Mouse (Mus musculus): ENCODE results near the gene 1700034J05Rik.
A peak's percentile ranks its signal among the peaks of the same experiment; 100 is the strongest.

The 1700034J05Rik gene

DNA sequence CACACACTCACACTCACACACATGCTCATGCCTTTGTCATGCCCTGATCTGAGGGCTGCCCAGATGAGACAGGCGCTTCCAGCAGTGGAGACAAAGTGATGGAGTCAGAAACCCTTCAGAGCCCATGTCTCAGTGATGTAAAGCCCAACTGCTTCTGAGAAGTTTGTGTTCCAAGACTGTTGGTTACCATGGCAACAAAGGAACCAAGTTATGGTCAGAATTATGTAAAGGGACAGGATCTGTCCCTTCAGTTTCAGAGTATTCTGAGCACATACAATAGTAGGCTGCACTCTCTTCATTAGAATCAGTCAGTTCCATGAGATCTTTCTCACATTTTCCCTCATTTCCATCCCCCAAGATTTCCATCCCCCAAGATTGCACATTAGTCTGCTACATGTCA lies at the start of gene 1700034J05Rik:
Gene 1700034J05Rik, minus strand, starts transcription at position 165 of the 400 bp plus-strand sequence.
- DNase-seq = no peak

DNA sequence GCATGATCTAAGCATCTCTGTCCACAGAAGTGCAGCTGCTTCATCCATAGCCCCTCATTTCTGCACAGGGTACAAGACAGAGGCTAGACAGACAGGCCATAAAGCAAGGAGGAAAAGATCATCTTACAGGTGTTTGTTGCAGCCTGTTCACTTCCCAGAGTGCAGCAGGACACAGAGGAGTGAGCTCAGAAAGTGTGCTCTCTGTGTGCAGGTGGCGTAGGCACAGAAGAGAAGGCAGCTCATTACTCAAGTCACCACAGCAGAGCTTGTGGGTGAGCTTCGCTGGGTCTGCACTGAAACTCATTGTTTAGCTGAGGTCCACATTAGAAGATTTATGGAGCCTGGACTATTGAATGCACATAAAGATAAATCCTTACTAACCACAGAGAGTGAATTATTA lies 45.5 kb upstream of the 1700034J05Rik start:
- no peak for DNase-seq

DNA sequence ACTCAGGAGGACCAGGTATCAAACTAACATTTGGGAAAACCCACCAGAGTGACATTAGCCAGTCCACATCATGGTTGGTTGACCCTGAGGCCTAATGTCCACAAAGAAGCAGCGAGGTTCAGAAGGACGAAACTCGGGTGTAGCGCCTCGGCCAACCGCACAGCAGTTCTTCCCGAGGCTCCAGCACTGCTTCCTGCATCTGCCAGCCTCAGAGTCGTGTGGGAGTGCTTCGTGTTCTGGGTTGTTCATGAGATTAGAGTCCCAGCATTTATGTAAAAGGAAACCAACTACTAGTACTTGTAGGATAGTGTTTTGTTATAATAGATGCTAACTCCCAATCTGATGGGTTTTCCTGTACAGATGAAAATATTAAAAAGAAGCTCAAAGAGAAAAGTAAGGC lies 45.1 kb upstream of the 1700034J05Rik start:
- no peak for DNase-seq

DNA sequence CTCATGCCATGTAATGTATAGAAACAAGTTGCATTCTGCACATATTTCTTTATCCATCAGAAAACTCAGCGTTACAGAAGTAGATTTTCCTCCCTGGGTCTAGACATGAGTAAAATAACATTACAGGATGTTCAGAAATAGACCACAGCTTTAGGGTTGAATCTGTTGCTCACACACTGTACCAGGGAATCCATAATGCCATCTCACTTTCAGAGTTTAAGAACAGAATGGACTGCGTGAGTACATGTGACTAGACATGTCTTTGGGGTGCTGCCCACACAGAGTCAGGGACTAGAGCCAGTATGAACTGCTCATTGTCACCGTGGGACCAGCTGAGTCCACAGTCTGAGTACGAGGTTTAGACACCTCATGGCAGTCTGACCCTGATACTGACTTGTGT lies 44.5 kb upstream of the 1700034J05Rik start:
- DNase-seq = no peak

DNA sequence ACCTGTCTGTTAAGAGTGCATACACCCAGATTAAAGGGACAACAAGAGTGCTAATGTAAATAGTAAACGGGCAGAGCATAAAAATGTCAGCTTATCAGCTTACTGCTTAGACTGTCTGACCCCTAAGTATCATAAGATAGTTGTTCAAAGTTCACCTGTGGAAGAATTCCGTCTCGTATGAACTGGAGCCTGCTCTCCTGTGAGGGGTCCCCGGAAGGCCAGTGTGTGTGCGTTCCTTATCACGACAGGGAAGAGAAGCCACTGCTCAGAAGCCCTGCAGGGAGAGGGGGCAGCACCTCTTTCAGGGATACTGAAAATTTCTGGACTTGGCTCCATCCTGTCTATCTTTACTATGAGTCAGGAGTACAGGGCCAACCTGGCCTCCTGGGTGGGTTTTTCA lies 42.8 kb upstream of the 1700034J05Rik start:
- no peak for DNase-seq

DNA sequence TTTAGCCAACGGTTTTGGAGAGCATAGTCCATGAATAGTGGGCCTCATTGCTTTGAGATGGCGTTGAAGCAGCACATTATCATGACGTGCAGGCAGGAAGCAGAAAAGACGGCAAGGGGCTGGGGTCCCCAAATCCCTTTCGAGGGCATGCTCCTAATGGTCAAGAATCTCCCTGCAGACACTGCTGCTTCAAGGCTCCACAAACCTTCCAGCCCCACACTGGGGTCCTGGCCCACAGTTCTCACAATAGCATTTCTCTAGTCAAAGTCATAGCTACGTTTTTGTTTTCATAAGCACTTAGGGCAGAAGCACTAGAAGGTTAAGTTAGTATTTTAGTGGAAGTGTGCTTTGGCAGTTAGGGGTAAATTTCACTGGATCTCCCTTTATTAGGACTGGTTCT lies 41.7 kb upstream of the 1700034J05Rik start:
- DNase-seq = no peak

DNA sequence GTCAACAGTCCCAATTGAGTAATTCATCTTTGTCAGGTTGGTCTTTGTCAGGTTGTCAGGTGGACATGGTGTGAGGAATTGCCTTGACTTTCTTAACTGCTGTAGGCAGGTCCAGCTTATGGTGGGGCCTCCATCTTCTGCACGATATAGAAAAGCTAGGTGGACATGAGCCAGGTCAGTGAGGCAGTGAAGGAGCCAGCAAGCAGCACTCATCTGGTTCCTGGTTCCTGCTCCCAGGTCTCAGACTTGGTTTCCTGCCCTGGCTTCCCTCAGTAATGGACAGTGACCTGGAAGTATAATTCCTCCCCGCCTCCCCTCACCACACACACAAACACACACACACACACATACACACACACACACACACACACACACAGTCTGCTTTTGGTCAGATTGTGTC lies 41.2 kb upstream of the 1700034J05Rik start:
- DNase-seq = no peak

DNA sequence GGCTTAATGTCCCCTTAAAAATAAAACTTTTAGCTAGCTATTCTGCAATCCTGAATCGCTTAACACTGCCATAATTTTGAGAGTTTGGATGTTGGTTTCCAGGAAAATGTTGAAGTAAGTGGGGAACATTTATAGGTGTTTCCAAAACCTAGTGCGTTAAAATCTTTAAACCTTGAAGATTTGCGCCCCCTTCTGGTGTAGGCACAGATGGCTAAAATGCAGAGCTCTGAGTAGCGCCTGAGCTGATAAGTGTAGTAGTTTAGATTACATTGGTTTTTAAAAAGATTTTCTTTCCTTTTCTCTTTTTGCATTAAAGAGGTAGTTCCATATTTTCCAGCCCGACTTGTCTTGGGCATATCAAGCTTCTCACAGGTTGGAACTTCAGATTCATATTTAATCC lies 40.0 kb upstream of the 1700034J05Rik start:
- DNase-seq = peak; percentile 55

DNA sequence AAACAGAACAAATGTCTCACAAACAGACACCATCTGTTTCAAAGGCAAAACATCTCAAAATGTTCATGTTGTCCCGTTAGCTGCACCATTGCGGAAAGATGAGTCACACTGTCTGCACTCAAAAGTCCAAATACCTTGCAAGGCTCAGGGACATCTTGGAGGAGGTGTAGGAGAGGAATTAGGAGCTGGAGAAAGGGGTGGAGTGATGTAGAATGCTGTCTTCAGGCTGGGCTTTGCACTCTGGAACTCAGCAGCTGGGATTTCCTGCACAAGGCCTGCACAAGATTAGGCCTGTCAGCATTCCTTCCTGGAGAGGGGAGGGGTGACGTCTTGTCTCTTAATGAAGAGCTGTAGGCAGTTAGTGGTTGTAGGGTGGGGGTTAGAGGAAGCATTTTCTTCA lies 30.3 kb upstream of the 1700034J05Rik start:
- DNase-seq = no peak

DNA sequence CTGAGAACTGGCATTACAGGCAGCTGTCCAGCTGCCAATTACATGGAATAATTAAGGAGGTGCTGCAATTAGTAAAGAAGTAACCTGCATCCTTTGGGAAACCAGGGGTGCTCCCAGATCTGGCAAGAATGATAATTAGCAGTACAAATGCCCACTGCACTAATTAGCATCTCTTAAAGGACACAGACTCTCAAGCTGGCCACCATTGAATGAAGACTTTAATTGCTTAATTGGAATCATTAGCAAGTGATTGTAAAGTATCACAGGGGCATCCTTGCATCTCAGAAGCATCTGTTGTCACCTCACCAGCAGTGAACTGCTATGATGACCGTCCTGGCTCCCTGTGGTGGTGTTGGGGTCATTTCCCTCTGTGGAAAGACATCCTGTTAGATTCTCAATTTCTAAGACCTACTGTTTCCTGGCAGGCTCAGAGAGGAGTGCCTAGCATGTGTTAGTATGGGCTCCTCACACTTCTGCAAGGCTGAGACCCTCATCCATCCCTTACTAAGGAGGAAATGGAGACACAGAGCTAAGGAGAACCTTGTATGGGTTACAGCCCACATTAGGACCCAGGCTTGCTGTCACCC lies 27.1 kb upstream of the 1700034J05Rik start:
- DNase-seq = no peak

DNA sequence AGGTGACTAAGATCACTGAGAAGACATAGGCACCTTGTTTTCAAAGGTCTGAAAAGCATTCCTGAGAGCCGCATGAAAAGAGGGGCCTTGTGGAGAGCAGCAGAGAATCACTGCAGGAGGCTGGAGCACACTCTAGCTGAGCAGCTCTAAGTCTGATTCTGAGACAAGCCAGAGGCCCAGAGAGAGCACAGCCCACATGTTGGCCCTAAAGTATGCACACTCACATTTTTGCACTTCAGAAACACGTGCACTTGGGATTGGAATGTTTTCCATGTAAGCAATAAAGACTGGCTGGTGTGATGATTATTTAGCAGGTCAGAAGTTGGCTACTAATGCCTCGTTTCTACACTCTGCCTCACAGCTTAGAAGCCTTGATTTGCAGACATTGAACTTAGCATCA lies 25.7 kb upstream of the 1700034J05Rik start:
- no peak for DNase-seq

DNA sequence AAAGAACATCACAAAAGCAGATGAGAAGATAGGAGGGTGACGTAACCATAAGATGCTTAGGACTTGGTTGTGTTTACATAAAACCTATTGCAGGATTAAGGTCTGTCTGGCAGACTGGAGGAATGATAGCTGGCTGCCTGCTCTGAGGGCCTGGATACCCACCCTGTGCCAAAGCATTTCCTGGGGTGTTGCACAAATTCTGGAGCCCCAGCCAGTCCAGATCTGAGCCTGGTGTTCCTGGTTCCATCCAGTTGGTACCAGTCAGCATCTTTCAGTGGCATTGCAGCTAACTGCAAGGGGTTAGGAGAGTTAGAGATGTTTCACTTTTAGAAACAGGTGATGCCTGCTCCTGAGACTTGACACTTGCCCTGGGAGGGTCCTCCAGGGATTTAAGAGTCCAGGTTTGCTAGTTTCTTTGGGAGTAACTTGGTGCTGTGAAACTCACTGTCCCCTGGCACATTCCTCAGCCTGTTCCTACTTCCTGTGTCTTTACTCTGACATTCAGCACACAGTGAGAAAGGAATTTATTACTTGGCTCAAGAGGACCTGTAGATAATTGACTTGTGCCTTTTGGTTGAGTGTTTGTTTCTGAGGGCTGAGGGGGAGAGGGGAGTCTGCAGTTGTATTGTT lies 25.0 kb upstream of the 1700034J05Rik start:
- DNase-seq = no peak

DNA sequence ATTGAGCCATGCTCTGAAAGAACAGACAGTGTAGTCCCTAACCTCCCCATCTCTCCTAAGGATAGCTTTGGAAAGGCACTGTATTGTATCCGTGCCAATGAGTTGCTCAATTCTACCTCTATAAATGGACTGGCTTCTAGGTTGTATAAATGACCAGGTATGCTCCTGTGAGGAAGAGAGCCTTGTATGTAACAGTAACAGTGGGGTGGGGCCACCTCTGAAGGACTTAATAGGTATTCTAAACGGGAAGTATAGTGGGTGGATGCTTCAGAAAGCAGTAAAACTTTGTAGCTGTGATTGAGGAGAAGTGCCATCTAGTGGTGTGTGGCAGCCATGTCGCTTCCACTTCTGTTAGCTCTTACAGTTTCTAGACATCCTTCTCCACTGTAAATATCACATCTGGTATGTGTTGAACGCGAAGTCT lies 24.5 kb upstream of the 1700034J05Rik start:
- no peak for DNase-seq

DNA sequence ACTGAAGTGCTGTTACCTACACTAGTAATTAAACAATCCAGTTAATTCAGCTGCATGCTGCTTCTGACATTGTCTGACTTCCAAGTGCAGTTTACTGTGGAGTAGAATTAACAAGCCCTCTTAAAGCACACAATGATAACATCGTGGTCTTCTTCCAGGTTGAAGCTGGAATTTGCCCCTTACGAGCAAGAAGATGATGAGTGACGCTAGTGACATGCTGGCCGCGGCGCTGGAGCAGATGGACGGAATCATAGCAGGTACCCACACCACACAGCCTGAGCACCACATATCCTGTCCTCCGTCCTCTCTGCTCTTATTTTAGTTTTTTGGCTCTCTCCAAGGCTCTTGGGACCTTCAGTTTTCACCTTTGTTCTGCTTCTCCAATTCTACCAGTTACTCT lies 22.2 kb upstream of the 1700034J05Rik start:
- no peak for DNase-seq

DNA sequence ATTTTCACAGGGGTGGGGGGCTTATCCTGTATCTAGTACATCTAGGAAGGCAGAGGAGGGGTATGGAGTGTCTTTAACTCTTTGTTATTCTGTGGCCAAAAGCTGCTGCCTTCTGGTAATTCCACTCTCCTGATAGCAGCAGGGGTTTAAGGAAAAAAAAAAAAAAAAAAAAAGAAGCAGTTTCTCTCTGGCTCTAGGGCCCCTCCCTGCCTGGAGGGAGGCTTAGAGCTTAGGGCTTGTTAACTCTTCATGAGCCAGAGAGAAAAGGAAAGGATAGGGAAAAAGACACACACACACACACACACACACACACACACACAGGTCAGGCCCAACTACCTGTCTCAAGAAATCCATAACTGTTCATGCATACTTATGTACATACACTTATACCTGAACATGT lies 19.6 kb upstream of the 1700034J05Rik start:
- no peak for DNase-seq

DNA sequence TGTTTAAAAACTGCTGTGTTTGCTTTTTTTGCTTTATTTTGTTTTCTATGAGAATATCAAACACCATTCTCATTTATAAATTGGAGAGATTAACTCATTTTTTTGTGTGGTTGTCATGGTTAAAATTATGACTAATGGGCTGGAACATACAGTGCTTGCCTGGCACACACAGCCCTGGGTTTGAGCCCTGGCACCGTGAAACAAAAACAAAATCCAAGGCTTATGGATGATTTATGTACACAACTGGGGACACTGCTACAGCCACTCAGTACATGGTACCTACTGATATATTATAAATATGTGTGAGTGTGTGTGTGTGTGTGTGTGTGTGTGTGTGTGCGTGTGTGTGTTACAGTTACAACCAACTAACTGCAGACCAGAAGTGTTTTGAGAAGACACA lies 19.2 kb upstream of the 1700034J05Rik start:
- no peak for DNase-seq

DNA sequence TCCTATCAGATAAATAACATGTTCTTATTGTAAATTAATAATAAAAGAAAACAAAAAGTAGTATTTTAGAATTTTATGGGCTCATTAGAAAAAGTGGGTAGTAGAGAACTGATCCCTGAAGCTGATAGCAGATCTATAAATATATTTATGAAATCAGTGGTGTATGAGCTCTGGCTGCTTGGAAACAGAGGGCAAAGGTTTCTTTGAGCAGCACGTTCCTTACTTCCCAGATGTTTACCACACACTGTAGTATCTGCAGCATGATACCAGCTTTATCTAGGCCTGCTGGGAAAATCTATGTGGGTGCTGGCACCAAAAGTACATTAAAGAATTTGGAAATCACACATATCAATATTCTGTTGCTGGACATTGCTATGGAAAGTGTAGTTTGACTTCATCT lies 18.5 kb upstream of the 1700034J05Rik start:
- DNase-seq = no peak

DNA sequence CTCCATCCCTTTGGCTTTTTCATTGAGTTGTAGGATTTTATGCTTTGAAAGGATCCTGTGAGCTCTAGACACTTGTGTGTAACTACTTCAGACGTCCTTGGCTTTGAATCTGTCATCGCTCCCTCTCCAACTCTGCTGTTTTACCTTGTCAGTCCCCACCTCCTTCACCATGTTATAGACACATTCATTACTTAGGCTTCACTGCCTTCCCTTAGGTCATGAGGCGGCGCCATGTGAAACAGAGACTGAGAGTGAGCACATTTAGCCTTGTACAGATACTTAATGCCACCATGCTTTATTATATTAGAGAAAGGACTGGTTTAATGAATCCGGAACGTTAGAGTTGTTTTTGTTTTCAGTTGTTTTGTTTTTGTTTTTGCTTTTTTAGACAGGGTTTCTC lies 17.8 kb upstream of the 1700034J05Rik start:
- no peak for DNase-seq

DNA sequence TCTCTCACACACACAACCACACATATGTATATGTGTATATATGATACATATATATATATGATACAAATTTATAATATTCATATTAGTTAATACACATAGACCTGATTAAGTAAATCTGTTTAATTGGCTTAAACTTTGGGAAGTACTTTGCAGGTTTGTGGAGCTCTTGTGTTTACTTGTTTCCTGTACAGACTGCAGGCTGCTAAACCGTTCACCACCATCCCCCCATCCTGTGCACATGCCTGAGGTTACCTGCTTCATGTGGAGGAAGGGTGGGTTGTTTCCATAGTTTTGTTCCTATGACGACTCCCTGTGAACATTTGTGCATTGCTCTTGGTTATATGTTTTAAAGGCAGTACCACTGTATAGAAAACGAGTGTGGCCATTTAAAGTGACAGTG lies 17.1 kb upstream of the 1700034J05Rik start:
- no peak for DNase-seq

DNA sequence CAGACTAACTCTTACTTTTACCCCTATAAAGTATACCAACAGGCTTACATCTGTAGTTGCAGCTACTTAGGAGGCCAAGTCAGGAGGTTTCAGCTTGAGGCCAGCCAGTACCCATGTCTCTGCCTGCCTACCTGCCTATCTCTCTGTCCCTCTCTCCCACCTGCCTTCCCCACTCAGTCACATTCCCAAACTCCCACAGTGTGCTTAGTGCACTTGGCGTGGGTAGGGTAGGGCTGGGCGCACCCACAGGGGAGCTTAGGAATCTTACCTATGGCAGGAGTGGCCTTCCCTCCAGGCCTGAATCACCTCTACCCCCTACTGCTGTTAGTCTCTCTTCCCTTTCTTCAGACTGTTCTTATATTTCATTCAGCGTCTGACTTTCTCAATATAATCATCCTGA lies 16.6 kb upstream of the 1700034J05Rik start:
- no peak for DNase-seq

DNA sequence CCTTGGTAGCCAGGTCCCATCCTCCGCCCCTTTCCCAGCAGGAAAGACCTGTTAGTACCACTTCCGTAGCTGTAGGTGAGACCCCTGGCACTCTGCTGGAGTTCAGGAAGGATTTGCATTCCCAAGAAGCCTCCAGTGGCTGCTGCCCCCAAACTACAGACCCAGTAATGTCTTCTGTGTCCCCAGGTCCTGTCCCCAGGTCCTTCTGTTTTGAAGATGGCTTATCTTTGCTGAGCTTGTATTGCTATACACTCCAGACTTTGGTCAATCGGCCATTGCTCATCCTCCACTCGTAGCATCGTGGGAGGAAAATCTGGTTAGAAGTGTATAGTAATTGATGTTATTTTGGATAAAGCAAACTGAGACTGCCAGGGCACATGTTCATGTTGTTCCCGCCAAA lies 13.6 kb upstream of the 1700034J05Rik start:
- no peak for DNase-seq

DNA sequence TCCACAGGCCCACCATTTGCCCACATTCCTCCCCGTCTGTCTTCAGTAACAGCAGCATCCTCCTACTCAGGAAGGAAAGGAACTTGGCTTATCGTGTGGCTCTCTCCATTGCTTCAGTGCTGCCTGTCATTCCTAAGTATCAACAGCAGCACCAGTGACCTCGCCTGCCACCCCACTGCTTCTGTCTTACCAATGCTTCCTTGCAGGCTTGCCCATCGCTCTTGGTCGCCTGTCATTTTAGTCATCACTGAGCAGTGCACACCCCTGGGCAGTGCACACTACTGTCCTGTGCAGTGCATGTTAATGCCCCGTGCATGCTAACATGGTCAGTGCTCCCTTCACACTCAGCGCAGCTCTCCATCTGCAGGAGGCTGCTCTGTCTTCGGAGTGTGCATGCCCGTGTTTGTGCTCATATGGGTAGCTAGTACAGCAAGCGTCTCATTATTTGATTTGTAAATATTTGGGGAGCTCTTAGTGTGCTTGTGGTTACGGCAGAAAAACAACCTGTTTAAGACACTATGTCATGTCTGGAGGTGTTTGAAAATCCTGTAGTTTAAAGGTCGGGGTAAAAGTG lies 12.3 kb upstream of the 1700034J05Rik start:
- no peak for DNase-seq

DNA sequence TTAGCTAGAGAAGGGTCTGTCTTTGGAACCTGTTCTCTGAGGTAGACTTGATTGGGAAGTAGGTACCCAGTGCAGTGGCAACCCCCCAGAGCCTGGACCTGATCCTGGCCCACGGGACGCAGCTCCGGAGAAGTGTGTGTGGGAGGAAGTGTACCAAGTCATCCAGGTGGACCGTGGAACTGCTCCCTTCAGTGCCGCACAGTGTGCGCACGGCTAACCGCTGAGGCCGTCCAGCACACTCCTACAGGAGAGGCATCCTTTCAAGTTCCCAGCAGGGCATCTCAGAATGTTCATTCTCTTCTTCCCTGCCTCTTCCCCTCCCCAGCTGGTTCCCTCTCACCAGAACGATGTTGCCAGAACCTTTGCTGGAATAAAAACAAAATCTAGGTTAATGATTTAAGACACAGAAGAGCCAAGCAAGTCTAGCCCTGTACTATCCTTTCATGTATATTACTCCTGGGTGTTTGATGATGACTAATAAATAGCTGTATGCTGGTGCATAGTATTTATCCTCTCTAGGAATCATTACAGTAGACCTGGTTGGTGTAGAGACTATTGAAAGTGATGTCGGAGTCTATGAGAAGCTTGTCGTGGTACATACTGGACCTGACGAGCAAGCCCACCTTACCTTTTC lies 11.0 kb upstream of the 1700034J05Rik start:
- no peak for DNase-seq

DNA sequence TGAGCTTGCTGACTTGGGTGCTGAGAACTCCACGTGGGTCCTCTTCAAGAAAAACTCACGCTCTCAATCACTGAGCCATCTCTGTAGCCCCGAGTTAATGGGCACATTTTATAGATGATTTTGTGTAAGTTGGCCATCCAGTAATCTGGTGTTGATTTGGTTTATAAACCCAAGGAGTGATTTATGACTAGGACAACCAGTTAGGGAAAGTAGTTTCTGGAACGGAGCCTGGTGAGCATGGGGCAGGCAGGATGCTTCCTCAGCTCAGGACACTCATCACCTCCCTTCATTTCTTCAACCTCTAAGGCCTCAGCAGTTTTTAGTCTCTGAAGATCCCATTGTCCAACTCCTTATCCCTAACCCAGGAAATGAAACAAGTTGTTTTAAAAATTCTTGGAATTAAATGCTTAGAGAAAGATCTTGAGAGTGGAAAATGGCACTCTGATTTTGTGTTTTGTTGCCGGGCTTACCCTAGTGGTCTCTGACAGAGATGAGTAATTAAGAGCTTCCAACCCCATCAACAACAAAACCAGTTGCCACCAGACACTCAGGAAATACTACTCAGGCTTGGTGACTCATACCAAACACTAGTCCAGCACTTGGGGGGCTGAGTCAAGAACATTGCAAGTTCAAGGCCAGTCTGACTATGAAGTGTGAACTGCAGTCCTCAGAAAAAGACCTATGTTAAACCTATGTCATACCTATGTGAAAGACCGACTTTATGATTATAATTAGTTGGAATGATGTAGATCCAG lies 9.4 kb upstream of the 1700034J05Rik start:
- DNase-seq = no peak

All from thymus, postnatal 14 days (tissue).